In the genomic region with DNA sequence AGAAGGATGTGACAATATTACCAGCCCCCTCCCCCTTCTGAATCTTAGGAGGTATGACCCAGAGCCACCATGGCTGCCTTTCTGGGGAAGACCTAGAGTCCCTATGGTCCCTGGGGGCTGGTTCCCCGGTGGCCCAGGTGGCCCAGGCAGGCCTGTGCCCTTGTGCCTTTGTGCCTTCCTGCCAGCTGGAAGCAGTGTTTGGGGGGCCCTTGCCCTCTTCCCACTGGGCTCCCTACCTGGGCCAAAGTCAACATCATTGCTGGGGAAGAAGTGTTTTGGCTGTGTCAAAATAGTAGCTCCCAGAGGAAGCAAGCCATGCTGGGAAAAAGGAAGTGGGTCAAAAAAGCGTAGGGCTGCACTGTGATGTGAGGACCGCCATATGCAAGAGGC, we compare ENCODE assay signal across 28 mouse cellular contexts. TPM values are rescaled to one million over a fixed set of nuclear protein-coding genes. Genes with fewer than 3 reads are reported as not detected.
"Had no signal": no experiment of that assay in that cellular context is flagged by ENCODE, and none has a peak within 500 bp of the region (broad histone marks: within the 10 kb centered on the region; RNA-seq: fewer than 3 reads in every experiment).

No protein-coding gene starts in this region.

- H3K4me2 ChIP-seq: heart, embryonic 12.5 days; hindbrain, embryonic 12.5 days; hindbrain, embryonic 14.5 days; intestine, embryonic 15.5 days; kidney, embryonic 15.5 days; limb, embryonic 12.5 days; liver, embryonic 13.5 days; liver, embryonic 15.5 days had no signal

- H3K27ac ChIP-seq: heart, embryonic 10.5 days; hindbrain, embryonic 10.5 days; hindbrain, embryonic 12.5 days; hindbrain, embryonic 14.5 days; intestine, embryonic 15.5 days; kidney, embryonic 15.5 days; kidney, postnatal 0 days; layer of hippocampus, adult 2 months; left cerebral cortex, adult 2 months; limb, embryonic 10.5 days; limb, embryonic 12.5 days; liver, embryonic 13.5 days; liver, embryonic 15.5 days had no signal

- H3K27me3 ChIP-seq: heart, embryonic 12.5 days; hindbrain, embryonic 12.5 days; intestine, embryonic 15.5 days; kidney, embryonic 15.5 days; limb, embryonic 12.5 days; liver, embryonic 13.5 days; liver, embryonic 15.5 days had no signal

- H3K4me3 ChIP-seq: heart, embryonic 10.5 days; heart, embryonic 12.5 days; hindbrain, embryonic 10.5 days; hindbrain, embryonic 12.5 days; intestine, embryonic 15.5 days; kidney, embryonic 15.5 days; layer of hippocampus, adult 2 months; left cerebral cortex, adult 2 months; limb, embryonic 10.5 days; limb, embryonic 12.5 days; liver, embryonic 13.5 days; liver, embryonic 15.5 days had no signal

- H3K36me3 ChIP-seq: heart, embryonic 12.5 days; hindbrain, embryonic 10.5 days; hindbrain, embryonic 12.5 days; intestine, embryonic 15.5 days; kidney, embryonic 15.5 days; limb, embryonic 10.5 days; limb, embryonic 12.5 days; liver, embryonic 13.5 days; liver, embryonic 15.5 days had no signal

- H3K9me3 ChIP-seq: heart, embryonic 10.5 days; heart, embryonic 12.5 days; hindbrain, embryonic 10.5 days; hindbrain, embryonic 12.5 days; intestine, embryonic 15.5 days; kidney, embryonic 15.5 days; limb, embryonic 10.5 days; limb, embryonic 12.5 days; liver, embryonic 13.5 days; liver, embryonic 15.5 days had no signal

- H3K9ac ChIP-seq: heart, embryonic 12.5 days; hindbrain, embryonic 12.5 days; hindbrain, embryonic 14.5 days; intestine, embryonic 15.5 days; kidney, embryonic 15.5 days; limb, embryonic 12.5 days; liver, embryonic 13.5 days; liver, embryonic 15.5 days; liver, postnatal 0 days had no signal

- ATAC-seq: hindbrain, embryonic 16.5 days; inflammation-experienced regulatory T-cells, adult 6 months; intestine, embryonic 15.5 days; intestine, postnatal 0 days; liver, postnatal 0 days had no signal

- DNase-seq: gastrocnemius, postnatal 14 days; gastrocnemius, postnatal 36 days; heart, postnatal 10 days; heart, postnatal 4 days; kidney, adult 18-20 months; kidney, adult 9 months; kidney, postnatal 14 days; kidney, postnatal 4 days; liver; liver, embryonic 13.5 days; liver, postnatal 0 days had no signal

RNA-seq across cellular contexts. Expression of gene Klf15, which starts 12.0 kb away (rescaled TPM):
- total RNA-seq: granulocyte monocyte progenitor cell, adult 5-6 weeks had no signal
- polyA plus RNA-seq: inflammation-experienced regulatory T-cells, adult 6 months had no signal

RNA-seq across cellular contexts. Expression of gene Cfap100, which starts 45.8 kb away (rescaled TPM):
- total RNA-seq: granulocyte monocyte progenitor cell, adult 5-6 weeks; heart, postnatal 4 days had no signal
- polyA plus RNA-seq: heart, embryonic 10.5 days; intestine, postnatal 0 days; liver, embryonic 13.5 days; liver, embryonic 15.5 days had no signal
